Mouse (Mus musculus): ENCODE measurements around the gene Lnx2. TPM values are rescaled to one million over a fixed set of nuclear protein-coding genes. Genes with fewer than 3 reads are reported as not detected.
A peak's percentile ranks its signal among the peaks of the same experiment; 100 is the strongest.

Lnx2 gene
- polyA plus RNA-seq, 1 experiment from 2014 or later: 9.3 TPM

DNA sequence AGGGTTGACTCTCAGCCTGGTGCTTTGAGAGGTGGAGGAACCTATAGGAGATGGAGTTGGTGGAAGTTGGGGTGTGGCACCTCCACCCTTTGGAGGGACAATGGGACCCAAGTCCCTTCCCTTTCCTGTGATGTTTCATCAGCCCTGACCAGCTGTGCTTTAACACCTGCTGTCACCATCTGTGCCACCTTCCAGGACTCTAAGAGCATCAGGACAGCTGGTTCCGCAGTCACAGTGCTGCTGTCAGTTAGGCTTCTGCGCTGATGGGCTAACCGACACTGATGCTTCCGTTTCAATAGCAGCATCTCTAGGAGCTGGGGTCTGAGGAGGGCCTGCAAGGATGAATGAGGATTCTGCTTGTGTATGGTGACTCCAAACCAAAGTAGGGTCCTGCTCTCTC is 20.2 kb upstream of the Lnx2 start:
- TF ChIP-seq CTCF (IDR thresholded peaks at IDR 0.05; ENCODE audit: low read depth): no peak
- TF ChIP-seq EP300 (optimal IDR thresholded peaks at IDR 0.05): no peak
- H3K27ac ChIP-seq (replicated peaks): no peak overlapping the region
- DNase-seq (ENCODE audit: low spot score) (no peak), ATAC-seq (ENCODE audit: low FRiP score, low TSS enrichment) (no peak)
- H3K4me3 ChIP-seq (ENCODE audit: low read depth, low read length): no peak overlapping the region
- no peaks in the 10 kb centered on the region; the same call in 1 of the 2 replicates for H3K36me3 ChIP-seq (ENCODE audit: control insufficient read depth, insufficient read depth, low read length)
- no peaks in the 10 kb centered on the region for H3K27me3 ChIP-seq (ENCODE audit: control insufficient read depth, insufficient read depth, low read length)
- no peaks in the 10 kb centered on the region for H3K9me3 ChIP-seq (ENCODE audit: control insufficient read depth, low read length)
- 96% methylated on average over 4 of the region's 4 CpGs for WGBS
- H3K4me1 ChIP-seq (replicated peaks; ENCODE audit: control insufficient read depth, insufficient read depth): no peaks in the 10 kb centered on the region; the same call in 1 of the 2 replicates
- no peak overlapping the region for H3K4me2 ChIP-seq (replicated peaks; ENCODE audit: low read depth)
- no peak overlapping the region for H3K9ac ChIP-seq (ENCODE audit: low read length)

DNA sequence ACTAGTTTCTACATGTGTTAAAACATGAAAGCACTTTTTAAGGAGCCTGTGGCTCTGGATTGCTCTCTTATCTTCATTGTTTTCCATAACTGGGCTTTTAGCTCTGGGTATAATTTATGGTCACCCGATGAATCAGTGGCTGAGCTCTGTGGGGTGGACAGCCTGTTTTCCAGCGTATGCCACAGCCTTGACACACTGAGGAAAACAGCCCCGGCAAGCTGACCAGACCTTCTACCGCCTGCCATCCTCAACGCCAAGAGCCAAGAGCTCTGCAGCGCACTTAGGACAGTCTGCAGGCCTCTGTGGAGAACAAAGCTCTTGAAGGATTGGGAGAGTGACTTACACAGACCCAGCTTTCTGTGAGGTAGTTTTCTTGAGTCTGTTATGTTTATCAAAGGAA is 17.9 kb upstream of the Lnx2 start:
- no peak for ATAC-seq (ENCODE audit: low FRiP score, low TSS enrichment)
- Histone ChIP-seq H3K9me3 (ENCODE audit: control insufficient read depth, low read length) (no peaks in the 10 kb centered on the region), H3K9ac (ENCODE audit: low read length) (no peak overlapping the region), H3K27ac (replicated peaks) (peak overlapping the region; percentile 53; the same call in 1 of the 2 replicates), H3K4me3 (ENCODE audit: low read depth, low read length) (no peak overlapping the region), H3K4me2 (replicated peaks; ENCODE audit: low read depth) (no peak overlapping the region; the same call in 1 of the 2 replicates), H3K27me3 (ENCODE audit: control insufficient read depth, insufficient read depth, low read length) (no peaks in the 10 kb centered on the region), H3K36me3 (ENCODE audit: control insufficient read depth, insufficient read depth, low read length) (no peaks in the 10 kb centered on the region), H3K4me1 (replicated peaks; ENCODE audit: control insufficient read depth, insufficient read depth) (no peaks in the 10 kb centered on the region; the same call in none of the 2 replicates)
- WGBS: 64% methylated on average over 6 of the region's 6 CpGs
- DNase-seq (ENCODE audit: low spot score): no peak
- TF ChIP-seq CTCF (IDR thresholded peaks at IDR 0.05; ENCODE audit: low read depth) (no peak), EP300 (optimal IDR thresholded peaks at IDR 0.05) (no peak)

DNA sequence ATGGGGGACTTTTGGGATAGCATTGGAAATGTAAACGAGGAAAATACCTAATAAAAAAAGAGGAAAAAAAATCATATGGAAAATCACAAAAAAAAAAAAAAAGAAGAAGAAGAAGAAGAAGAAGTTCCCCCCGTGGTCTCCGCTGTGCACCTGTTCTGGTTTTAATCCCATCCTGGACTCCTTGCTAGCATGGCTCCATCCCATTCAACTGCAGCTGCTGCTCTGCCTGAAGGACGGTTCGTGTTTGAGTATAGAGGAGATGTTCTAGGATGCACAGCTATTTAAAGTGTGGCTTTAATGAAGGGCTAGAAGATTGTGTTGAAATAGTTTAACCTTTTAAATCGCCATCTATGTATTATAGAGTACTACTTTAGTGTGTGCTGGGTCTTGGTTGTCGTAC is 16.1 kb upstream of the Lnx2 start:
- WGBS: 89% methylated on average over 7 of the region's 7 CpGs
- TF ChIP-seq EP300 (optimal IDR thresholded peaks at IDR 0.05) (no peak), CTCF (IDR thresholded peaks at IDR 0.05; ENCODE audit: low read depth) (no peak)
- H3K27ac ChIP-seq (replicated peaks): no peak overlapping the region

DNA sequence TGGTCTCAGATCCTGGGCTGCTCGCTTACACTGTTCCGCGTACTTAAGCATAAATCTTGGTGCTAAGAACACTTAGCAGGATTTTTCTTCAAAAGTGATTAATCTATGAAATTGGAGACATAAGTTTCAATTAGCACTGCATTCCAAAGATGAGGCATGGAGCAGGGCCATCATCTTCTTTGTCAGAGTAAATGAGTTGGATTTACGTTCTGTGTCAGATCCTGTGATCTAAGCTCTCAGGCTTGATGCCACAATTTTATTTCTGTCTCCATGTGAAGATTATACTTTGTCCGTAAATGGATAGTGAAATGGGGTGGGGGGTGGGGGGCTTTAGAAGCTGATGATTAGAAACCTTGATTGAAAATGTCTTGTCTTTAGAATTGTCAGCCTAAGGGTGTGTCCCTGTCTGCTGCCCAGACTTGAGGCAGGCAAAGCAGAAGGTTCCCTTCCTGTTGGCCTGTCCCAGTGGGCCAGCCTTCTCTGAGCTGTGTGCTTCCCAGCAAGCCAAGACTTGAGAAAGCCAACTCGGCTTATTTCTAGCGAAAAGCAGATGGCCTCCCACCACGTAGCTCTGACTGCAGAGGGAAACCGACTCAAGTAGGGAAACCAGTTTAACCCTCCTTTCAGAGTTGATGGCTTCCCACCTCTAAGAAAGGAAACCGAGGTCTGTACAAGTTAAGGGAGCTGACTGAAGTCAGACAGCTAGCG is 14.0 kb upstream of the Lnx2 start:
- Histone ChIP-seq H3K4me2 (replicated peaks; ENCODE audit: low read depth) (no peak overlapping the region), H3K9ac (ENCODE audit: low read length) (no peak overlapping the region), H3K36me3 (ENCODE audit: control insufficient read depth, insufficient read depth, low read length) (no peaks in the 10 kb centered on the region), H3K9me3 (ENCODE audit: control insufficient read depth, low read length) (no peaks in the 10 kb centered on the region), H3K27me3 (ENCODE audit: control insufficient read depth, insufficient read depth, low read length) (no peaks in the 10 kb centered on the region), H3K4me1 (replicated peaks; ENCODE audit: control insufficient read depth, insufficient read depth) (no peaks in the 10 kb centered on the region; the same call in 1 of the 2 replicates), H3K27ac (replicated peaks) (peak overlapping the region; percentile 53; the same call in 1 of the 2 replicates), H3K4me3 (ENCODE audit: low read depth, low read length) (no peak overlapping the region)
- TF ChIP-seq CTCF (IDR thresholded peaks at IDR 0.05; ENCODE audit: low read depth): no peak
- no peak for TF ChIP-seq EP300 (optimal IDR thresholded peaks at IDR 0.05)
- DNase-seq (ENCODE audit: low spot score) (no peak), ATAC-seq (ENCODE audit: low FRiP score, low TSS enrichment) (no peak)
- WGBS: 58% methylated on average over 11 of the region's 11 CpGs

More for the DNA sequence above, 16.1 kb upstream of the Lnx2 start:
- H3K36me3 ChIP-seq (ENCODE audit: control insufficient read depth, insufficient read depth, low read length): no peaks in the 10 kb centered on the region
- H3K27me3 ChIP-seq (ENCODE audit: control insufficient read depth, insufficient read depth, low read length): no peaks in the 10 kb centered on the region
- ATAC-seq (ENCODE audit: low FRiP score, low TSS enrichment): no peak
- no peaks in the 10 kb centered on the region for H3K9me3 ChIP-seq (ENCODE audit: control insufficient read depth, low read length)
- no peak overlapping the region for H3K9ac ChIP-seq (ENCODE audit: low read length)
- no peaks in the 10 kb centered on the region; the same call in none of the 2 replicates for H3K4me1 ChIP-seq (replicated peaks; ENCODE audit: control insufficient read depth, insufficient read depth)
- H3K4me2 ChIP-seq (replicated peaks; ENCODE audit: low read depth): no peak overlapping the region
- DNase-seq (ENCODE audit: low spot score): no peak
- no peak overlapping the region for H3K4me3 ChIP-seq (ENCODE audit: low read depth, low read length)

DNA sequence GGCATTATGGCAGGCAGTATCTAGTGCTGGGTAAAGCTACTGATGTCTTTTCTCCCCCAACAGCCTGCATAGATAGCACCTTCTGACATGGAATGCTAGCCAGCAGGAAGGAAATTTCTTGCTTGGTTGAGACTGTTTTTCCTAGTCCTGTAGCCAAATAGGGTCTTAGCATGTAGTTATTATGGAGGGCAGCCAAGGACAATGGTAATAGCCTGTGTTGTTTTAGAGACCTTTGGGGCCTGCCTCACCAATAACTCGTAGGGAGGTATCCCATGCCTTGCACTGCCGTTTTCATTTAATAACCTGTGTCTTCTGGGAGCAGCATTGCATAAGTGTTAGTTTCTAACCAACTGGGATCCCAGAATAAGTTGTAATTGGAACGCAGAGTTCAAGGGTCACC is 13.4 kb upstream of the Lnx2 start:
- no peaks in the 10 kb centered on the region; the same call in 1 of the 2 replicates for H3K4me1 ChIP-seq (replicated peaks; ENCODE audit: control insufficient read depth, insufficient read depth)
- whole genome bisulfite sequencing: 64% methylated on average over 3 of the region's 3 CpGs
- DNase-seq (ENCODE audit: low spot score): no peak
- H3K36me3 ChIP-seq (ENCODE audit: control insufficient read depth, insufficient read depth, low read length): no peaks in the 10 kb centered on the region
- peak overlapping the region; percentile 8; the same call in 1 of the 2 replicates for H3K27ac ChIP-seq (replicated peaks)
- no peak overlapping the region for H3K4me3 ChIP-seq (ENCODE audit: low read depth, low read length)
- no peaks in the 10 kb centered on the region for H3K27me3 ChIP-seq (ENCODE audit: control insufficient read depth, insufficient read depth, low read length)
- no peak overlapping the region for H3K4me2 ChIP-seq (replicated peaks; ENCODE audit: low read depth)
- H3K9ac ChIP-seq (ENCODE audit: low read length): no peak overlapping the region
- H3K9me3 ChIP-seq (ENCODE audit: control insufficient read depth, low read length): no peaks in the 10 kb centered on the region
- no peak for TF ChIP-seq EP300 (optimal IDR thresholded peaks at IDR 0.05)
- TF ChIP-seq CTCF (IDR thresholded peaks at IDR 0.05; ENCODE audit: low read depth): no peak
- ATAC-seq (ENCODE audit: low FRiP score, low TSS enrichment): no peak

DNA sequence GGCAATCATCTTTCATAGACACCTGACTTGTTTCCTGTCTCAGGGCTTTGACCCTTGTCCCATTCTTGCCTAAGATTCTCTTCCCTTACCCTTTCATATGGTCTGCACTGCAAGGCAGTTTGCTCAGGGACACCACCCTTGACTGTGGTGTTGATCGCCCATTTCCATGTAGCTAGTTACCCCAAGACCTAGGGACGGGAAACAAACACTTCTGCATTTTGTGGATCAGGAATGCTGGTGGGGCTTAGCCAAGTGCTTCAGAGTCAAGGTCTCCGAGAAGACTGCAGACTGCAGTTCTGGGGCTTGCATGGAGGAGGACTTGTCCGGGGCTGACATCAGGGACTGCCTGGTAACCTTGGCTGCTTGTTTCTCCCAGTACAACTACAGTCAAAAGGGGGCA is 10.4 kb upstream of the Lnx2 start:
- ATAC-seq (ENCODE audit: low FRiP score, low TSS enrichment): no peak
- H3K9me3 ChIP-seq (ENCODE audit: control insufficient read depth, low read length): no peaks in the 10 kb centered on the region
- no peak overlapping the region for H3K4me2 ChIP-seq (replicated peaks; ENCODE audit: low read depth)
- H3K4me3 ChIP-seq (ENCODE audit: low read depth, low read length): no peak overlapping the region
- no peak for DNase-seq (ENCODE audit: low spot score)
- no peak overlapping the region for H3K27ac ChIP-seq (replicated peaks)
- no peak for TF ChIP-seq CTCF (IDR thresholded peaks at IDR 0.05; ENCODE audit: low read depth)
- TF ChIP-seq EP300 (optimal IDR thresholded peaks at IDR 0.05): no peak
- no peaks in the 10 kb centered on the region for H3K36me3 ChIP-seq (ENCODE audit: control insufficient read depth, insufficient read depth, low read length)
- no peak overlapping the region for H3K9ac ChIP-seq (ENCODE audit: low read length)
- H3K4me1 ChIP-seq (replicated peaks; ENCODE audit: control insufficient read depth, insufficient read depth): no peaks in the 10 kb centered on the region; the same call in 1 of the 2 replicates
- no peaks in the 10 kb centered on the region for H3K27me3 ChIP-seq (ENCODE audit: control insufficient read depth, insufficient read depth, low read length)
- WGBS: 88% methylated on average over 4 of the region's 4 CpGs
